Mouse (Mus musculus): ENCODE results near the gene Gstp3.

DNA sequence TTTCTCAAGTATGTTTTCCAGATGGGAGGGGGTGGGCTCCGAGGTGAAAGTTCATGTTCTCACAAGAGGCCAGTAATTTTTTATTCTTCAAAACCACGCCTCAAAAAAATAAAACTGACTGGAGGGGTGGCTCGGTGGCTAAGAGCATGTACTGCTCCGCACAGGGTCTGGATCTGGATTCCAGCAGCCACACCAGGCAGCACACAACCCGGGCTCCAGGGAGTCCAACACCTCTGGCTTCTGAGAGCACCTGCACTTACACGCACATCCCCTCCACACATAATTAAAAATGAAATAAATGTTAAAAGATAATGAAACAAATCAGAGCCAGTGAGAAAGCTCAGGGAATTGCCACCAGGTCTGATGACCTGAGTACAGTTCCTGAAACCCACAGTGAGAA, 6.9 kb upstream of the Gstp3 start:
- TF ChIP-seq POLR2A (IDR thresholded peaks at IDR 0.05; ENCODE audit: control insufficient read depth, extremely low read depth, insufficient read depth, low read length, poor library complexity) = no peak
- TF ChIP-seq CTCF (IDR thresholded peaks at IDR 0.05; ENCODE audit: borderline replicate concordance, control insufficient read depth, extremely low read depth, insufficient read depth, low read length, poor library complexity) = no peak

Measured in thymus, adult 2 months (tissue).